Mouse (Mus musculus): ENCODE data around the gene P2ry13.

- TF ChIP-seq CTCF (IDR thresholded peaks at IDR 0.05; ENCODE audit: insufficient read depth, low read depth, low read length), result no peak
- TF ChIP-seq POLR2A (IDR thresholded peaks at IDR 0.05; ENCODE audit: insufficient read depth, low read depth, low read length), result no peak
Observed at GRCm38 (mm10) chr3:59234878-59235277, 24.2 kb upstream of the P2ry13 start.
